Mouse (Mus musculus): ENCODE results near the gene Zfp605. TPM values are rescaled to one million over a fixed set of nuclear protein-coding genes. Genes with fewer than 3 reads are reported as not detected.
A peak's percentile ranks its signal among the peaks of the same experiment; 100 is the strongest.

The Zfp605 gene
- polyA plus RNA-seq, 1 experiment from 2014 or later = 14.6 TPM

GRCm38 (mm10) chr5:110099656-110100580, 10.0 kb upstream of the Zfp605 start, which contains the start of gene Plcxd1:
Gene Plcxd1, plus strand, starts transcription at chr5:110099969.
- WGBS = 5% methylated on average over 25 of the region's 25 CpGs
- Histone ChIP-seq H3K9me3 (ENCODE audit: control insufficient read depth, low read length) (no peaks in the 10 kb centered on the region), H3K4me3 (replicated peaks; ENCODE audit: low read length) (peak within 1 kb of the TSS; percentile 35), H3K27ac (no peak within 1 kb of the TSS), H3K4me1 (replicated peaks; ENCODE audit: control insufficient read depth, insufficient read depth, low read length) (peaks cover 16% of the 10 kb centered on the region), H3K4me2 (replicated peaks) (peak within 1 kb of the TSS; percentile 73), H3K27me3 (ENCODE audit: control insufficient read depth, insufficient read depth, low read length) (no peaks in the 10 kb centered on the region), H3K36me3 (replicated peaks; ENCODE audit: control insufficient read depth, insufficient read depth) (peaks cover 26% of the 10 kb centered on the region), H3K9ac (0 out of 2 replicates have a peak within 1 kb of the TSS, but pooled peaks have one; percentile 49)
- DNase-seq (ENCODE audit: low spot score) (no peak), ATAC-seq (ENCODE audit: low FRiP score) (no peak)

- no peaks in the 10 kb centered on the region for H3K27me3 ChIP-seq (ENCODE audit: control insufficient read depth, insufficient read depth, low read length)
- no peak overlapping the region for H3K27ac ChIP-seq
- H3K36me3 ChIP-seq (replicated peaks; ENCODE audit: control insufficient read depth, insufficient read depth) = peaks cover 35% of the 10 kb centered on the region
- ATAC-seq (ENCODE audit: low FRiP score) = peak; percentile 18
- H3K4me3 ChIP-seq (replicated peaks; ENCODE audit: low read length) = peak overlapping the region; percentile 35
- under 1% methylated on average over 35 of the region's 37 CpGs for WGBS
- peaks cover 17% of the 10 kb centered on the region for H3K4me1 ChIP-seq (replicated peaks; ENCODE audit: control insufficient read depth, insufficient read depth, low read length)
- H3K9me3 ChIP-seq (ENCODE audit: control insufficient read depth, low read length) = no peaks in the 10 kb centered on the region
- H3K4me2 ChIP-seq (replicated peaks) = peak overlapping the region; percentile 73
- H3K9ac ChIP-seq = peak overlapping the region; percentile 49
- DNase-seq (ENCODE audit: low spot score) = no peak
Measured at GRCm38 (mm10) chr5:110100921-110101631, 8.8 kb upstream of the Zfp605 start.

DNA sequence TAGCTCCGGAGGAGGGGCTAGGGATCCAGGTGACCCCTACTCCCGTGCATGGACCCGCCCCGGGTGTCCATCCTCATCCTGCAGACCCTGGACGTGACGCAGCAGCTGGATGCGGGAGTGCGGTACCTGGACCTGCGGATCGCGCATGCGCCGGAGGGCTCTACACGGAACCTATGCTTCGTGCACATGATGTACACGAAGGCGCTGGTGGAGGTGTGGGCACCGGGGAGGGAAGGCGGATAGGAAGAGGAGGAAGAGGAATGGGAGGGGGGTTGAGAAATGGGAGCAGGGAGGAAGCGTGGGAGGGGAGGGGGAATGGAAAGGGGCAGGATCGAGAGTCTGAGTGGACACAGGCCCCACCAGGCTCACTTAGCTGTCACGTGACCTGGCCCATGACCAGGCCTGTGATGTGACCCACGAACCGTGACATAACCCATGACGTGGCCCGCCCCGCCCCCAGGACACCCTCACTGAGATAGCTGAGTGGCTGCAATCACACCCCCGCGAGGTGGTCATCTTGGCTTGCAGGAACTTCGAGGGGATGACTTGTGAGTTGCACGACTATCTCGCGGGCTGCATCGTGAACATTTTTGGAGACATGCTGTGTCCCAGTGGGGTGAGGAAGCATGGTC, 8.1 kb upstream of the Zfp605 start:
- Histone ChIP-seq H3K36me3 (replicated peaks; ENCODE audit: control insufficient read depth, insufficient read depth) (peaks cover 35% of the 10 kb centered on the region), H3K9me3 (ENCODE audit: control insufficient read depth, low read length) (no peaks in the 10 kb centered on the region), H3K4me1 (replicated peaks; ENCODE audit: control insufficient read depth, insufficient read depth, low read length) (peaks cover 25% of the 10 kb centered on the region), H3K27ac (no peak overlapping the region), H3K9ac (peak overlapping the region; percentile 49), H3K27me3 (ENCODE audit: control insufficient read depth, insufficient read depth, low read length) (no peaks in the 10 kb centered on the region), H3K4me3 (replicated peaks; ENCODE audit: low read length) (peak overlapping the region; percentile 35), H3K4me2 (replicated peaks) (peak overlapping the region; percentile 73)
- ATAC-seq (ENCODE audit: low FRiP score) (peak; percentile 64), DNase-seq (ENCODE audit: low spot score) (peak; percentile 68)
- WGBS = 19% methylated on average over 34 of the region's 34 CpGs

DNA sequence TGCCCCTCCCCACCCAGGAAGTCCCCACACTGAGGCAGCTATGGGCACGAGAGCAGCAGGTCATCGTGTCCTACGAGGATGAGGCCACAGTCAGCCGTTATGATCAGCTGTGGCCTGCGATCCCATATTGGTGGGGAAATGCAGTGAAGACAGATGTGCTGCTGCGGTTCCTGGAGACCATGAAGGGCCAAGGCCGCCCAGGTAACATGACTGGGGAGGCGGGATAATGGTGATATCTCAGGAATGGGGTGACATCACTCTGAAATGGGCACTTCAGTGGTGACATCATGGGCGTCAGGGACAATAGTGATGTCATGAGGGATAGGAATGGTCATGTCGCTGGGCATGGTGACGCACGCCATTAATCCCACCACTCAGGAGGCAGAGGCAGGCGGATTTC, 7.5 kb upstream of the Zfp605 start:
- H3K9me3 ChIP-seq (ENCODE audit: control insufficient read depth, low read length) = no peaks in the 10 kb centered on the region
- peak overlapping the region; percentile 73; the same call in 1 of the 2 replicates for H3K4me2 ChIP-seq (replicated peaks)
- no peak overlapping the region for H3K27ac ChIP-seq
- H3K4me1 ChIP-seq (replicated peaks; ENCODE audit: control insufficient read depth, insufficient read depth, low read length) = peaks cover 28% of the 10 kb centered on the region
- DNase-seq (ENCODE audit: low spot score) = no peak
- no peaks in the 10 kb centered on the region for H3K27me3 ChIP-seq (ENCODE audit: control insufficient read depth, insufficient read depth, low read length)
- H3K4me3 ChIP-seq (replicated peaks; ENCODE audit: low read length) = 0 out of 2 replicates have a peak overlapping the region, but pooled peaks have one; percentile 35
- H3K36me3 ChIP-seq (replicated peaks; ENCODE audit: control insufficient read depth, insufficient read depth) = peaks cover 35% of the 10 kb centered on the region
- H3K9ac ChIP-seq = no peak overlapping the region
- ATAC-seq (ENCODE audit: low FRiP score) = no peak
- 89% methylated on average over 13 of the region's 13 CpGs for WGBS

GRCm38 (mm10) chr5:110102853-110103625, 6.9 kb upstream of the Zfp605 start:
- no peak overlapping the region for H3K27ac ChIP-seq
- H3K4me2 ChIP-seq (replicated peaks) = no peak overlapping the region
- H3K9ac ChIP-seq = no peak overlapping the region
- DNase-seq (ENCODE audit: low spot score) (no peak), ATAC-seq (ENCODE audit: low FRiP score) (no peak)
- H3K27me3 ChIP-seq (ENCODE audit: control insufficient read depth, insufficient read depth, low read length) = no peaks in the 10 kb centered on the region
- H3K4me1 ChIP-seq (replicated peaks; ENCODE audit: control insufficient read depth, insufficient read depth, low read length) = peaks cover 28% of the 10 kb centered on the region
- peaks cover 35% of the 10 kb centered on the region for H3K36me3 ChIP-seq (replicated peaks; ENCODE audit: control insufficient read depth, insufficient read depth)
- H3K9me3 ChIP-seq (ENCODE audit: control insufficient read depth, low read length) = no peaks in the 10 kb centered on the region
- no peak overlapping the region for H3K4me3 ChIP-seq (replicated peaks; ENCODE audit: low read length)
- 95% methylated on average over 19 of the region's 19 CpGs for WGBS

- DNase-seq (ENCODE audit: low spot score) (no peak), ATAC-seq (ENCODE audit: low FRiP score) (no peak)
- Histone ChIP-seq H3K27me3 (ENCODE audit: control insufficient read depth, insufficient read depth, low read length) (no peaks in the 10 kb centered on the region), H3K36me3 (replicated peaks; ENCODE audit: control insufficient read depth, insufficient read depth) (peaks cover 35% of the 10 kb centered on the region), H3K4me3 (replicated peaks; ENCODE audit: low read length) (no peak overlapping the region), H3K4me2 (replicated peaks) (no peak overlapping the region), H3K27ac (no peak overlapping the region), H3K4me1 (replicated peaks; ENCODE audit: control insufficient read depth, insufficient read depth, low read length) (peaks cover 28% of the 10 kb centered on the region), H3K9me3 (ENCODE audit: control insufficient read depth, low read length) (no peaks in the 10 kb centered on the region), H3K9ac (no peak overlapping the region)
- 97% methylated on average over 27 of the region's 27 CpGs for WGBS
Measured at GRCm38 (mm10) chr5:110103901-110104615, 5.8 kb upstream of the Zfp605 start.

GRCm38 (mm10) chr5:110104616-110105380, 5.1 kb upstream of the Zfp605 start:
- H3K9ac ChIP-seq = no peak overlapping the region
- no peak overlapping the region for H3K4me2 ChIP-seq (replicated peaks)
- H3K36me3 ChIP-seq (replicated peaks; ENCODE audit: control insufficient read depth, insufficient read depth) = peaks cover 35% of the 10 kb centered on the region
- 96% methylated on average over 36 of the region's 36 CpGs for WGBS
- no peaks in the 10 kb centered on the region for H3K9me3 ChIP-seq (ENCODE audit: control insufficient read depth, low read length)
- peaks cover 28% of the 10 kb centered on the region for H3K4me1 ChIP-seq (replicated peaks; ENCODE audit: control insufficient read depth, insufficient read depth, low read length)
- no peak overlapping the region for H3K4me3 ChIP-seq (replicated peaks; ENCODE audit: low read length)
- H3K27me3 ChIP-seq (ENCODE audit: control insufficient read depth, insufficient read depth, low read length) = no peaks in the 10 kb centered on the region
- no peak overlapping the region for H3K27ac ChIP-seq
- no peak for DNase-seq (ENCODE audit: low spot score)
- no peak for ATAC-seq (ENCODE audit: low FRiP score)

Data from hindbrain, embryonic 14.5 days (tissue).